Mouse (Mus musculus) heart, postnatal 0 days (tissue): Measurements from ENCODE around the gene Ubac1. TPM values are rescaled to one million over a fixed set of nuclear protein-coding genes. Genes with fewer than 3 reads are reported as not detected.

Experiments
- ATAC-seq: fragments of 200-750 bp; cut with Nextera tagmentation; 2 replicates; pipeline ENCODE4 v1.8.0; 2017; ENCODE audit warnings: low read depth, moderate number of reproducible peaks, moderate library complexity; ENCODE audit not compliant: insufficient read depth
- DNase-seq: peaks from one replicate; pipeline ENCODE4 v3.0.0-alpha.2; 2016; ENCODE audit warnings: low spot score
- H3K27ac ChIP-seq: fragments of 300-500 bp; sonication (generic); 2 replicates; pipeline ENCODE4 v1.5.1; 2014; ENCODE audit warnings: low read depth, mild to moderate bottlenecking
- H3K27me3 ChIP-seq: fragments of 300-500 bp; sonication (generic); 2 replicates; pipeline ENCODE4 v1.6.1; 2014; ENCODE audit warnings: low read length, mixed read lengths; ENCODE audit not compliant: control insufficient read depth, insufficient read depth
- H3K36me3 ChIP-seq: fragments of 300-500 bp; sonication (generic); replicated peaks from 2 replicates; pipeline ENCODE4 v1.6.1; 2014; ENCODE audit warnings: low read length, mixed read lengths; ENCODE audit not compliant: control insufficient read depth, insufficient read depth
- H3K4me1 ChIP-seq: fragments of 300-500 bp; sonication (generic); 2 replicates; pipeline ENCODE4 v1.6.1; 2014; ENCODE audit warnings: antibody characterized with exemption; ENCODE audit not compliant: control insufficient read depth, insufficient read depth
- H3K4me2 ChIP-seq: fragments of 300-500 bp; sonication (generic); 2 replicates; pipeline ENCODE4 v1.6.1; 2014; ENCODE audit warnings: low read depth, mild to moderate bottlenecking, low read length, moderate library complexity
- H3K4me3 ChIP-seq: fragments of 300-500 bp; sonication (generic); 2 replicates; pipeline ENCODE4 v1.5.1; 2014; ENCODE audit warnings: low read depth, low read length
- H3K9ac ChIP-seq: fragments of 300-500 bp; sonication (generic); replicated peaks from 2 replicates; pipeline ENCODE4 v1.6.1; 2014; ENCODE audit warnings: low read depth, low read length, mixed read lengths
- H3K9me3 ChIP-seq: fragments of 300-500 bp; sonication (generic); replicated peaks from 2 replicates; pipeline ENCODE4 v1.6.1; 2016; ENCODE audit warnings: low read length; ENCODE audit not compliant: control insufficient read depth
- CTCF ChIP-seq: IDR thresholded peaks from 2 replicates; pipeline ENCODE4 v1.5.1; 2016; ENCODE audit warnings: antibody characterized with exemption, control low read depth, low read depth
- EP300 ChIP-seq: IDR thresholded peaks from 2 replicates; pipeline ENCODE4 v1.6.1; 2016; ENCODE audit warnings: antibody characterized with exemption, low read depth
- WGBS: fragments of 180-500 bp; shearing (Covaris S2); extraction: QIAGEN DNeasy Blood & Tissue Kit; methylation state at CpG from one replicate; pipeline ENCODE4 v1.1.7; 2014; 5-methylcytosine and 5-hydroxymethylcytosine counted together
- polyA plus RNA-seq: library from polyadenylated mRNA; unstranded; fragments of >200 nt; fragmentation: Nextera tagmentation; extraction: Ambion mirVana; gene quantifications from 2 replicates; pipeline ENCODE4 v1.2.1, GENCODE M21; 2015
- total RNA-seq: library from RNA; depleted of rRNA; stranded (reverse); fragments of >200 nt; gene quantifications from 2 replicates; pipeline ENCODE4 v1.2.3, GENCODE M21; 2014; ENCODE audit warnings: low replicate concordance

Gene Ubac1
- total and polyA plus RNA-seq, 2 experiments from 2014 or later = 99.4 to 119 TPM

GRCm38 (mm10) chr2:26011420-26011819, 10.1 kb downstream of the Ubac1 start:
- H3K9me3 ChIP-seq = no peaks in the 10 kb centered on the region
- DNase-seq (no peak), ATAC-seq (no peak)
- no peak overlapping the region for H3K4me3 ChIP-seq
- peaks cover 97% of the 10 kb centered on the region for H3K36me3 ChIP-seq
- H3K9ac ChIP-seq = no peak overlapping the region
- 70% methylated on average over 1 of the region's 1 CpGs for WGBS
- H3K4me2 ChIP-seq = no peak overlapping the region
- H3K27ac ChIP-seq = no peak overlapping the region
- H3K27me3 ChIP-seq = no peaks in the 10 kb centered on the region
- H3K4me1 ChIP-seq = no peaks in the 10 kb centered on the region
- no peak for TF ChIP-seq EP300
- no peak for TF ChIP-seq CTCF

- peaks cover 97% of the 10 kb centered on the region for H3K36me3 ChIP-seq
- no peak for TF ChIP-seq EP300
- no peak for TF ChIP-seq CTCF
- no peaks in the 10 kb centered on the region for H3K27me3 ChIP-seq
- ATAC-seq (no peak), DNase-seq (no peak)
- no peak overlapping the region for H3K9ac ChIP-seq
- H3K27ac ChIP-seq = no peak overlapping the region
- no peak overlapping the region for H3K4me2 ChIP-seq
- no peaks in the 10 kb centered on the region for H3K9me3 ChIP-seq
- WGBS = 42% methylated on average over 2 of the region's 2 CpGs
- no peaks in the 10 kb centered on the region for H3K4me1 ChIP-seq
- no peak overlapping the region for H3K4me3 ChIP-seq
These were observed 19.5 kb downstream of the Ubac1 start for GRCm38 (mm10) chr2:26002001-26002400.

GRCm38 (mm10) chr2:26001136-26001535, 20.4 kb downstream of the Ubac1 start:
- no peak overlapping the region for H3K4me2 ChIP-seq
- TF ChIP-seq CTCF = no peak
- TF ChIP-seq EP300 = no peak
- DNase-seq (no peak), ATAC-seq (no peak)
- no peaks in the 10 kb centered on the region for H3K27me3 ChIP-seq
- no peaks in the 10 kb centered on the region for H3K9me3 ChIP-seq
- H3K4me3 ChIP-seq = no peak overlapping the region
- no peak overlapping the region for H3K9ac ChIP-seq
- no peaks in the 10 kb centered on the region for H3K4me1 ChIP-seq
- no peak overlapping the region for H3K27ac ChIP-seq
- H3K36me3 ChIP-seq = peaks cover 90% of the 10 kb centered on the region
- WGBS = 92% methylated on average over 5 of the region's 5 CpGs

GRCm38 (mm10) chr2:25997716-25998115, 23.8 kb downstream of the Ubac1 start:
- Histone ChIP-seq H3K4me1 (no peaks in the 10 kb centered on the region), H3K9ac (no peak overlapping the region), H3K4me2 (no peak overlapping the region), H3K27ac (no peak overlapping the region), H3K9me3 (no peaks in the 10 kb centered on the region), H3K36me3 (peaks cover 59% of the 10 kb centered on the region), H3K4me3 (no peak overlapping the region), H3K27me3 (no peaks in the 10 kb centered on the region)
- 73% methylated on average over 3 of the region's 3 CpGs for WGBS
- ATAC-seq (no peak), DNase-seq (no peak)
- TF ChIP-seq CTCF = no peak

GRCm38 (mm10) chr2:25994791-25995190, 26.8 kb downstream of the Ubac1 start:
- WGBS = 81% methylated on average over 3 of the region's 3 CpGs
- TF ChIP-seq EP300 = no peak
- no peak for TF ChIP-seq CTCF
- H3K4me1 ChIP-seq = no peaks in the 10 kb centered on the region; the same call in 1 of the 2 replicates
- H3K4me3 ChIP-seq = no peak overlapping the region
- no peak overlapping the region for H3K4me2 ChIP-seq
- DNase-seq (no peak), ATAC-seq (no peak)
- H3K9me3 ChIP-seq = no peaks in the 10 kb centered on the region
- no peak overlapping the region for H3K9ac ChIP-seq
- H3K27ac ChIP-seq = no peak overlapping the region
- H3K27me3 ChIP-seq = no peaks in the 10 kb centered on the region
- peaks cover 31% of the 10 kb centered on the region for H3K36me3 ChIP-seq

GRCm38 (mm10) chr2:25992285-25992684, 29.3 kb downstream of the Ubac1 start:
- Histone ChIP-seq H3K36me3 (peaks cover 8% of the 10 kb centered on the region; the same call in 1 of the 2 replicates), H3K27ac (no peak overlapping the region), H3K27me3 (no peaks in the 10 kb centered on the region), H3K4me2 (no peak overlapping the region), H3K9ac (no peak overlapping the region), H3K4me1 (peaks cover 5% of the 10 kb centered on the region), H3K4me3 (no peak overlapping the region), H3K9me3 (no peaks in the 10 kb centered on the region)
- no peak for DNase-seq
- TF ChIP-seq CTCF = no peak
- no peak for TF ChIP-seq EP300
- WGBS = 63% methylated on average over 2 of the region's 2 CpGs
- no peak for ATAC-seq
